Mouse (Mus musculus) neural tube, embryonic 10.5 days (tissue): Measurements from ENCODE around the gene 1810013L24Rik.

Experiments used
- DNase-seq: peaks from one replicate; pipeline ENCODE4 v3.0.0-alpha.2; 2017; ENCODE audit warnings: low spot score; ENCODE audit errors: extremely low spot score

1810013L24Rik gene

GRCm38 (mm10) chr16:8829564-8830359, at the start of gene 1810013L24Rik:
1810013L24Rik (plus strand) TSS chr16:8830100.
- DNase-seq = peak; percentile 96

DNA sequence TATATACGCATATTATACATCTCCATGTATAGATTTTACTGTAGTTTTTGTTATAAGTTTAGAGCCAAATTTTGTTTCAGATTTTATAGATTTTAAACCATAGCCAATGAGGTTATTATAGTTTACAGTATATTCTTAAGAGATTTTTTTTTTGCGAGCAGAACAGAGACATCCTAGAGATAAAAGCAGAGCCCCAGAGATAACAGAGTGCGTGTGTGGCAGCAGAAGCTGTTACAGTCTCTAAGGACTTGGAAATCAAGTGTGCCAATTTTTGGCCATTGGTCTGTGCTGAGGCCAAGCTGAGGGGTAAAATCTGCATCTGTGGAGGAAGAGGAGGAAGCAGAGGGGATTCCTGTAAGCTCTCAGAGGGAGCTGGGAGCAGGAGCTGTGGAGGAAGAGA, 49.7 kb upstream of the 1810013L24Rik start:
- no peak for DNase-seq

DNA sequence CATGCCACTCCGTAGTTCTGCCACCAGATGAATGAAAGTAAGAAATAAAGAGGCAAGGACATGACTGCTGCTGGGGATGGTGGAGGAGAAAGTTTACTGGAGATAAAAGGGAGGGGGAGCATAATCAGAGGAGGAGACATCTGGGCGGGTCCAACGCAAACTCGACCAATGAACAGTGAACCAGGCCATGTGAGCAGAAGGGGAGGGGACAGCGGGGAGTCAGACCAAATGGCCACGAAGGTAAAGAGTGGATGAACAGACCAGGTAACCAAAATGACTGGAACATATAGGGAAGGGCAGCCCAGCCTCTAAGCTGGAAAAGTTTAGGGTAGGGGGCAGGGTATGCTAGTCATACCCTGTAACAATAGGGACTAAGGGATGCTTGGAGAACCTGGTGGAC, 48.7 kb upstream of the 1810013L24Rik start:
- DNase-seq = no peak

DNA sequence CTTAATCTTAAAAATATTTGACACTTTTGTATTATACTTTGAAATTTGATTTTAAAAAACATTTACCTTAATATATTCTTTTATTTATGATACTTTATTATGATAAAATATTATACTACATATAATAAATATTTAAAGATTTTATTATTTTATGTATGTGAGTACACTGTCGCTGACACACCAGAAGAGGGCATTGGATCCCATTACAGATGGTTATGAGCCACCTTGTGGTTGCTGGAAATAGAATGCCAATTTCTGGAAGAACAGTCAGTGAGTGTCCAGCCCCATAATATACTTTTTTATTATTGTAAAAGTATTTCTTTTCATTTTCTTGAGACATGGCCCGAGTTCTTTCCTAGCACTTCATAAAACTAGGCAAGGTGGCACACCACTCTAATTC, 48.2 kb upstream of the 1810013L24Rik start:
- no peak for DNase-seq

DNA sequence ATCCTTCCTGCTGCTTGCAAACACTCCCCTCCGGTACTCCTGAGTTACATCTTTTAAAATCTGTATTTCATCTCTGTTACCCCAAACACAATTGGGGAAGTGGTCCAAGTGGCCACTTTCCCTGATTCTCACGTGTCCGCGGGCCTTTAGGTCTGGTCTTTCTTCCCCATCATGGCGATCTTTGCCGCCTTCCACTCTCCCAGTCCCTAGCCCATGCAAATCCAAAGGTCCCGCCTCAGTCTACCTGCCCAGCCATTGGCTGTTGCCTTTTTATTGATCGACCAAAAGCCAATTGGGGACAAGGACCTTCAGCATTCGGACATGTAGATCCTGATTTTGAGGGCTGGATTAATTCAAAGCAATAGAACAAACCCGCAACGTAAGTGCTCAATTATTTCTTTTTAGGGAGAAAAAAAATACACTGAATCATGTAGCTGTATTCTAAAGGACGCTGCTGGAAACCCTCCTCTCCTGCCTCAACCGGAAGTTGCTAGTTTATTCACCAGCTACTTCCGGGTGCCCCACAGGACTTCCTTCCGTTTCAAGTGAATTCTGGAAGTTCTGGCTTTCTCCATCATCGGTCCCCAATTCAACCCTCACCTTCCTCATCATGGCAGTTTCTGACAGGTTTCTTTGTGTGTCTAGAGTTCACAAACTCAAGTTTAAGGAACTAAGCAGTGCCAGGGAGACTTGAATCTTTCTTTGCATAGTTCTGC, 46.5 kb upstream of the 1810013L24Rik start:
- no peak for DNase-seq

- DNase-seq = no peak
Observed at GRCm38 (mm10) chr16:8784753-8785152, 45.1 kb upstream of the 1810013L24Rik start.

DNA sequence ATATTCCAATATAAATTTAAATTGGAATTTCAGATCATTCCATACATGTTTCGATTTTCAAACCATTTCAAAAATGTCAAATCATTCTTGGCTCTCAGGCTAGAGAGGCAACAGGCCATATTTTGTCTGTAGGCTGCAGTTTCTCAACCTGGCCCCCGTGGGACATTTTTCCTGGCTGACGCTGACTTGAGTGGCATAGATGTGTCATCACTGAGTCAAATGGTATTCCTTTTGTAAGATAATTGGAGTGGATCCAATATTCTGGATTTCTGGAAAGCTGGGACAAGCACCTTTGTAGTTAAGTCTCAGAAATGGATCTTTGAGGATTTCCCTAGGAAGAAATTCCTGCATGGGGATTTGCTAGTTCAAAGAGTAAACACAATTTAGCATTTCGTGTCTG, 39.0 kb upstream of the 1810013L24Rik start:
- DNase-seq = no peak

GRCm38 (mm10) chr16:8791949-8792557, 37.8 kb upstream of the 1810013L24Rik start, which contains the start of gene Usp7:
Usp7 (minus strand) TSS chr16:8792308.
- DNase-seq = no peak

GRCm38 (mm10) chr16:8794952-8795351, 34.9 kb upstream of the 1810013L24Rik start:
- DNase-seq = no peak

DNA sequence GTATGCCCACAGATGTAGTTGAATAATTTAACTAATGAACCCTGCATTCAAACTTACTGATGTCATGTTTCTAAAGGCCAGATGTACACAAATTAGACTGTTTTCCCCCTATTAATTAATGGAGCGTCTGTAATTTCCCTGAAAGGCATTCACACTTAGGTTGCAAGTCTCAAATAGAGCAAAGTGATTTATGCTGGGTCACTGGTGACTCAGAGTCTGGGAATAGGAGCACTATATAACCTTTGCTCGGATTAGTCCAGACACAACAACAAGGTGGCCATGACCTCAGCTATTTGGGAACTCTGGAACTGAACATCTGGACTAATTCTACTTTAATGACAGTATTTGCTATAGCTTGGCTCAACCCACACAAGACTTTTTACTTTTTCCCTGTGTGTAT, 34.0 kb upstream of the 1810013L24Rik start:
- DNase-seq = no peak

DNA sequence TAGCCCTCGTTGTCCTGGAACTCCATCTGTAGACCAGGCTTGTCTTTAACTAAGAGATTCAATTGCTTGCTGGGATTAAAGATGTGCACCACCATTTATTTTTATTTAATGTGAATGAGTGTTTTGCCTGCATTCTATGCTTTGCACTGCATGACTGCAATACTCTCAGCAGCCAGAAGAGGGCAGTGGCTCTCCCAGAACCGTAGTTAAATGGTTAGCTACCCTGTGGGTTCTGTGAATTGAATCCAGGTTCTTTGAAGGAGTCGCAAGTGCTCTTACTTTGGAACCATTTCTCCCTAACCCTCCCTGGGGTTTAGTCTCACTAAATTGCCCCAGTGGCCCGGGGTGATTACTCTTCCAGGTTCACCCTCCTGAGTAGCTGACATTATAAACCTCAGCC, 23.2 kb upstream of the 1810013L24Rik start:
- peak; percentile 55 for DNase-seq

GRCm38 (mm10) chr16:8810399-8811127, 19.3 kb upstream of the 1810013L24Rik start:
- no peak for DNase-seq

DNA sequence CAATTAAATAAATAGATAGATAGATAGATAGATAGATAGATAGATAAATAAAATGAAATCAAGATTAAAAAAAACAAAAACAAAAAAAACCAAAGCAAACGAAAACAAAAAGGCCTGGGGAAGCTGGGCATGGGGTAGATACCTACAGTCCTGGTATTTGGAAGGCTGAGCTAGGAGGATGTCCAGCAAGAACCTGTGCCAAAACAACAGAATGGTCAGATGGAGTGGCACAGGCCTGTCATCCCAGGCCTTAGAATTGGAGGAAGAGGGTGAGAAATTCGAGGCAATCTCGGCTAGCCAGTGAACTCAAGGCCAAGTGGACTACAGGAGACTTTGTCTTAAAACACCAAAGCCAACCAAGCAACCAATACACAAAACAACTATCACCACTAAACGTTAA, 12.0 kb upstream of the 1810013L24Rik start:
- no peak for DNase-seq

DNA sequence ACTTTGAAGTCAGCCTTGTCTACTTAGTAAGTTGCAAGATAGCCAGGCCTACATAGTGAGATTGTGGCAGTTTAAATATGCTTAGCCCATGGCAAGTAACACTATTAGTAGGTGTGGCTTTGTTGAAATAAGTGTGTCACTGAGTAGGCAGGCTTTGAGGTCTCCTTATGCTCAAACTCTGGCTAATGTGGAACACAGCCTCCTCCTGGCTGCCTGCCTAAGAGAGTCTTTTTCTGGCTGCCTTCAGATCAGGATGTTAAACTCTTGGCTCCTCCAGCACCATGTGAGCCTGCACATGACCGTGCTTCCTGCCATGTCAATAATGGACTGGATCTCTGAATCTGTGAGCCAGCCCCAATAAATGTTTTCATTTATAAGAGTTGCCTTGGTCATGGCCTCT, 8.5 kb upstream of the 1810013L24Rik start:
- no peak for DNase-seq

- no peak for DNase-seq
Observed at GRCm38 (mm10) chr16:8822586-8822985, 7.3 kb upstream of the 1810013L24Rik start.

- DNase-seq = no peak
Observed at GRCm38 (mm10) chr16:8823661-8824060, 6.2 kb upstream of the 1810013L24Rik start.

DNA sequence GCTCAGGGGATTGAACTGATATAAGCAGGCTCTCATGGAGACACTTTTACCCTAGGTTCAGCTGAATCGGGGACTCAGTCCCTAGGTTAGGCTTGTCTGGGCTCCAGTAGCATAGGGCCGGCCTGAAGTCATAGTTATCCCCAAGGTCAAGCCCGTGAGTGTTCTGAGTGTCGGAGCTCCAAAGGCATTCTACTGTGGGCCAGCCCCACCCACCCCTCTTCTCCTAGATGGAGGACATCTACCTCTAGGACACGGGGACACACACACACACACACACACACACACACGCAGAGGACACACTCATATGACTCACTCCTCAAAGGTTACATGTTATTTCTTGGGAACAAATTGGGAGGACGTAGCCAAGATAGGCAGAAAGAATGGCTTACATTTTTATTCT, 2.5 kb upstream of the 1810013L24Rik start:
- no peak for DNase-seq

DNA sequence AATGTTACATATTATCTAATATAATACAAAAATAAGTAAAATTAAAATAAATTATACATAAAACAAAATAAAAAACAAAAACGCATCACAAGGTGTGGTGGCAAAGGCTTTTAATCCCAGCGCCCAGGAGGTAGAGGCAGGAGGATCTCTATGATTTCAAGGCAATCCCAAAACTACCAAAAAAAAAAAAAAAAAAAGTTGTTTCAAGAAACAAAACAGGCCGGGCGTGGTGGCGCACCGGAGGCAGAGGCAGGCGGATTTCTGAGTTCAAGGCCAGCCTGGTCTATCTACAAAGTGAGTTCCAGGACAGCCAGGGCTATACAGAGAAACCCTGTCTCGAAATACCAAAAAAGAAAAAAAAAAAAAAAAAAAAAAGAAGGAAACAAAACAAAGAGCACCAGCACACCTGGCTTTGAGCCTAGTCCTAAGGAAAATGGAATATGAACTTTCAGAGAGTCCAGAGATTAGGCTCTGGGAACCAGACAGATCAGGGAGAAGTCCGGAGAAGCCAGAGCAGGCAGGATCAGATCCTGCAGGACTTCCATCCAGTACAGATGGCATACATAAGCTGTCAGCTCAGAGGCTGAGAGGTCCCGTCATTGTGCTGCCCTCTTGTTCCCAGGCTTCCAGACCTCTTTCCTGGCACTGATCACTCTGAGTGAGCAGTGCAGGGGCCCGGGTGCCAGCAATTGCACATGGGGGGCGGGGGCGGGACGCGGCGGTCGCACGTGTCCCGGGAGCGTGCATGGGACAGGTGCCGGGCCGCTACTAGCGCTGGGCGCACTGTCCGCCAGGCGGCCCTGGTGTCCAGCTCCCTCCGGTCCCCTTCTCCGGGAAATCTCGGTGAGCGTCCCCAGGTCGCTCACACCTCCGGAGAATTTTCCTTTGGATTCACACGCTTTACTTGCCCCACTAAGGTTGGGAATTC, 1.0 kb upstream of the 1810013L24Rik start:
- no peak for DNase-seq

DNA sequence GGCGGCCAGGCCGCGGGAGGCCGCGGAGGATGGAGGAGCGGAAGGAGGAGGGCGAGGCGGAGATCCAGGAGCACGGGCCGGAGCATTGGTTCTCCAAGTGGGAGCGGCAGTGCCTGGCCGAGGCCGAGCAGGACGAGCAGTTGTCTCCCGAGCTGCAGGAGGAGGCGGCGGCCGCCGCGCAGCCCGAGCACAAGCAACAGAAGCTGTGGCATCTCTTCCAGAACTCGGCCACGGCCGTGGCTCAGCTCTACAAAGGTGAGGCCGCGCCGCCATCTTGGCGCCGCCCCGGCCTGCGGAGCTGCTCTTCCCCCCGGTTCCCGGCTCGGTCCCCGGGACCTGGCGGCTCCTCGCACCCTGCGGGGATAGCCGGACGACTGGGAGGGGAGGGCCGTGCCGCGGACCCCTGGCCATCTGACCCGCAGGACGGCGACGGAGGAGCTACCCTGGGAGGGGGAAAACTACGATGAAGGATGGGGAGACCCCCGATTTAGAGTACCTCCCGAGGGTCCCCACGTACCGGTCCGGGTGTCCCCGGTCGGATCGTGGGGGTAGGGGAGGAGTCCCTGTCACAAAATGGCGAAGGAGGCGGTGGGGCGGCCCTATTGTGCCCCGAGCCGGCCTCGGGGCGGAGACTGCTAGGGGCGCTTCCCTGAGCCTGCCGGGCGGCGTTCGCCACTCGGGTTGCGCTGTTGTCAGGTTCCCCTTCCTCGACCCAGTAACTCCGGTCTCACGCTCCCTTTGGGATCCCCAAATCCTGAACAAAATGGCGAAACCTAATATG, 721 bp downstream of the 1810013L24Rik start:
- DNase-seq = peak; percentile 74

DNA sequence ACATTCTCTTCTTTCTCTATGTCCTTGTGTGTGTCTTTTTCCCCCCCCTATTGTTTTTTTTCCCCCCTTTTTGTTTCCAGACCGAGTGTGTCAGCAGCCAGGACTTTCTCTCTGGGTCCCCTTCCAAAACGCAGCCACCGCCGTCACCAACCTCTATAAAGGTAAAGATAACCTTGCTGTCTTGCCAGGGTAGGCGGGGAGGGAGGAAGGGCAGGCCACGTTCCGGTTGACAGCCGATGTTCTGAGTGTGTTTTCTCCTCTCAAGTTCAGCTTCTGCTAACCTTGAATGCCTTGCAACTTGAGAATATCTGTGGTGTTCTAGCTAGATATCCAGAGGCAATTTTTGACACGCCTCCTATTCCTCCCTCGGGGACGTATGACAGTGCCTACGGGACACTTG, 1.3 kb downstream of the 1810013L24Rik start:
- peak; percentile 24 for DNase-seq
